10 mouse cellular contexts compared by ENCODE assay signal in the genomic region with DNA sequence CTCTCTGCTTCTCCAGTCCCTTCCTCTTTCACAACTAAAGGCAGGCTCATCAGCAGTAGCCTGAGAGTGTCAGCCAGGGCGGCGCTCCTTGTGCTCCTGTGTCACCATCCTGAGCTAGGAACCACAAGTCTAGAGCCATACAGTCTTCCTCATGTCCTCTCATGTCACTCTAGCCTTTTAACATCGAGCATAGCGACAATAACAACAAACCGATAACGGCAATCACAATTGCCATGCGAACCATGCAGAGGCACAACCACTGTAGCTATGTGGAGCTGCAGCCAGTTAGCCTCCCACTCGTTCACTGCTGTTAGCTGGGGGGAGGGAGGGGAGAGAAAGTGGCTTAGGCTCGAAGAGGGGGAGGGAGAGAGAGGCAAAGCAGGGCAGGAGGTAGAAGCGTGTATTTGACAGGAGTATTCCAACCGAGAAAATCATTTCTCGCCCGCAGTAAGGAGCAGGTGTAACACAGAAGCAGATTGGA. TPM values are rescaled to one million over a fixed set of nuclear protein-coding genes. Genes with fewer than 3 reads are reported as not detected.
DNase-seq lines count a peak whose midpoint lies in the region; ATAC-seq lines count a peak whose summit lies in the region.
"Had no signal": no experiment of that assay in that cellular context is flagged by ENCODE, and none has a peak within 500 bp of the region (broad histone marks: within the 10 kb centered on the region; RNA-seq: fewer than 3 reads in every experiment).

No protein-coding gene starts in this region.

- no peaks in the 10 kb centered on the region for H3K27me3 ChIP-seq in neural tube, embryonic 12.5 days (replicated peaks)

- no peak overlapping the region for H3K4me3 ChIP-seq in neural tube, embryonic 12.5 days

- H3K4me2 ChIP-seq in neural tube, embryonic 12.5 days (replicated peaks) = no peak overlapping the region
- H3K4me2 ChIP-seq: liver, embryonic 11.5 days had no signal

- 66% methylated on average over 13 of the region's 13 CpGs for WGBS in neural tube, embryonic 12.5 days

- no peak overlapping the region for H3K9ac ChIP-seq in neural tube, embryonic 12.5 days

- peak overlapping the region; percentile 59 for H3K27ac ChIP-seq in neural tube, embryonic 12.5 days

- peak; percentile 31 to 34 for DNase-seq in cerebellum, postnatal 10 days
- no peak for DNase-seq in cerebellum, adult 11-12 months
- peak; percentile 26 to 27 for DNase-seq in layer of hippocampus, postnatal 10 days (ENCODE audit: low spot score in 2 of 2)
- no peak for DNase-seq in urinary bladder, postnatal 14 days (ENCODE audit: low spot score)
- DNase-seq in heart, postnatal 14 days = no peak
- no peak for DNase-seq in urinary bladder, postnatal 25 days (ENCODE audit: low spot score)

- H3K4me1 ChIP-seq in neural tube, embryonic 12.5 days = no peaks in the 10 kb centered on the region

- peak; percentile 88 for ATAC-seq in frontal cortex, adult (ENCODE audit: low TSS enrichment)
- ATAC-seq in neural tube, embryonic 12.5 days (ENCODE audit: low FRiP score, low read depth) = no peak
- ATAC-seq: Patski had no signal

- intact Hi-C loops in heart, postnatal 14 days (cut with DNase I) = no loop called here

- H3K36me3 ChIP-seq in neural tube, embryonic 12.5 days = no peaks in the 10 kb centered on the region

- H3K9me3 ChIP-seq in neural tube, embryonic 12.5 days = no peaks in the 10 kb centered on the region

RNA-seq across cellular contexts. Expression of a gene that starts 25.3 kb away (rescaled TPM):
- total RNA-seq in layer of hippocampus, postnatal 10 days (2021) = 100 to 1,000 TPM in 1 of 2 experiments, 10 to 100 TPM in 1; 99.4 to 105 TPM
- 30.8 and 32.3 TPM in 2 replicates for polyA plus RNA-seq in neural tube, embryonic 12.5 days (2016; fragmentation: Nextera tagmentation; extraction: Ambion mirVana)
- total RNA-seq in heart, postnatal 14 days (2021) = 10 to 100 TPM; 31.0 to 34.2 TPM

Comparison
In these comparisons a context has a peak if more than half of its experiments do, and no peak if none do; other contexts are left out.
1. DNase-seq: peak in cerebellum, postnatal 10 days (2 of 2) and layer of hippocampus, postnatal 10 days (2 of 2); none in cerebellum, adult 11-12 months (single experiment), urinary bladder, postnatal 14 days (single experiment), heart, postnatal 14 days (0 of 2) and urinary bladder, postnatal 25 days (single experiment).